Mouse (Mus musculus) Muller cell, postnatal 12 days (primary cell): ENCODE measurements around the gene Arl13b.

Experiments
- DNase-seq: peaks from one replicate; pipeline ENCODE4 v3.0.0-alpha.2; 2015; ENCODE audit errors: inconsistent ontology term

The Arl13b gene

DNA sequence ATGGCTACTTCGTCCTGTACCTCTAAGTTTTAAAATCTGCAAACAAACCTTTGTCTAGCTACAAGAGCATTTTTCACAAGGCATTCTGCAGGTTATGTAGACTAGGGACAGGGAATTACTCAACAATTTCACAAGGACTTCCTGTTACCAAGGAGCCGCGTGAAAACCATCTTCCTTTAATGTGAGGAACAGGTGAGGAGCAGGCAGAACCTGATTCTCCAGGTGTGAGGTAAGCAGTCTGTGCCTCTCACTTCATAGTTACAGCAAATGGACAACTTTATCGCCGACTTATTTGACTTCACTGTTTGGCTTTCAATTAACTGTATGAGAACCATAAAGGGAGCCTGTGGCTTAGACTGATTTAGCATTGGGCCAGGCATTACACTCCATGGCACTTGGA lies 32.3 kb downstream of the Arl13b start, which contains the start of gene Stx19:
Gene Stx19, plus strand, starts transcription at position 186 of the 400 bp plus-strand sequence.
- DNase-seq: no peak

DNA sequence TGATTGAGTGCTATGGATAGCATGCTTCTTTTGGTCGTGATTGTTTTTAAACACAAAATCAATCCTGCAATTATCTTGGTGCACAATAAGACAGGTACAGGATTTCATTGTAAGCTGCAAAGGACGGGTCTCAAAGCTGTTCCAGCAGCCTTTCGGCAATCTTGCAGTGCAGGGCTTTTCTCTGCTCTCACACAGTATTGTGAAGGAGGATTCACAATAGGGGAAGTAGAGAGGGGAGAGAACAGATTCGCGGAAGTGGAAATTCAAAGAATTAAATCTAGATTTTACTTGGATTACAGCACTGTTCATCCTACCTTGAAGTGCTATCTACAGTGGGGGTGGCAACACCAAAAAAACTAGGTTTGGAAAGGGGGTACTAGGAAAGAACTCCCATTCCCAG lies 33.0 kb downstream of the Arl13b start:
- DNase-seq: no peak

DNA sequence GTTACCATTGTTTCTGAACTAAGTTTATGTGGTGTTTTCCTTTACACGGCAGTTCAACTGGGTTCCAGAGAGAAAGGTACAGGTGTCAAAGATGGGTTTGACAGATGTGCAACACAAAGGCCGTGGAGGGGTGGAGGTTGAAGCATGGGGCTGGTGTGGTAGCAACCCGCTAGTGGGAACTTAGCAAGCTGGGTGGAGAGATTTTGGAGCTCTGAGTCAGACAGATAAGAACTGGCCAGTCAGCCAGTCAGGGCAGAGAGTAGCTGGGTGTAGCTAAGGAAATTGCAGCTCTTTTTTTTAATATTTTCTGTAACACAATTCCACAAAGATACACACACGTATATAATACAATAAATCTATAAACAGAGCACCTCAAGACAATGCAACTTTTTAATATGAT lies 36.0 kb downstream of the Arl13b start:
- DNase-seq: no peak

DNA sequence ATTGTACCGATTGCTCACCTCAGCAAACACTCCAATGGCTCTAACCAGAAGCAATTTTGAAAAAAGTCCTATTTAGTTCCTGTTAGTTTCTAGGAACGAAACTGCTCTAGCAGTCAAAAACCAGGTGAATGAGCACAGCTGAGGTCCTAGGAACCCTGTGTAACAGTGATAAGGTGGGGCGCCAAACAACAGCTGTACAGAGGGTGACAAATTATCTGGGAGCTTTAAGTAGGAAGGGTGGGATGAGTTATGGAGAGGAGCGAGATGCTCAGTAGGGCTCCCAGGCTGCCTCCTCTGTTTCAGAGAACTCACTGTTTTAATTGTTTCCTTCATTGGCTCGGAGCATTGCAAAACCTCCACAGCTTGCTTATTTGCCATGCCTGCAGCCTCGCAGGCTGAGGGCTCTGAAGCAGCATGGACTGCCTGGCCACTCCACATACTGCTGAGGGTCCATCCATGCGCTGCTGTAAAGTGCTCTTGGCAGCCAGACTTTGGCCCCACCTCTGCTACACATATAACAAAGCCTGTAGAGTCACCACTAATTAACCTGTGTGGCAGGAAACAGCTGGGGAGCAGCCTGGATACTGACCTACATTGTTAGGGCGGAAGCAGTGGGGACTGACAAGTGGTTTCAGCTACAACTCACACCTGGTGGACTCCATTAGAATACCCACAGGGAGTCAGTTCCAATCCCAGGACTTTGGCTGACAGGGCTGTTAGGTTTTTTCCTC lies 39.4 kb downstream of the Arl13b start:
- DNase-seq: peak; percentile 13

DNA sequence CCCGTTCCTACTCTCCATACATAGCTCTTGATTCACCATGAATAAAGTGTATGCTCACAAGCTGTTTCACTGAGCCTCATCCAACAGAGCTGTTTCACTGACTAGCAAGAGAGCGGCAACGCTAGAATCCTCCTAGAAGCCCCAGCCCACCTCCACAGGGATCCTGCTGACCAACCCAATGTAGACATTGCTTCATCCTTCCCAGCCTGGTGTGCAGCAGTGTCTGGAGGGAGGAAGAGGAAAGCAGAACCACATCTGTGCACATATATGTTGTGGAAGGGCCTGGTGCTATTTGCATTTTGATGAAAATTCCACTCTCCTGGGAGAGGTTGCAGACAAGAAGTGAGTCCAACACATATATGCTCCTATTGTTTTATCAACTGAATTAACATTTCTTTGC lies 42.2 kb downstream of the Arl13b start:
- no peak for DNase-seq

DNA sequence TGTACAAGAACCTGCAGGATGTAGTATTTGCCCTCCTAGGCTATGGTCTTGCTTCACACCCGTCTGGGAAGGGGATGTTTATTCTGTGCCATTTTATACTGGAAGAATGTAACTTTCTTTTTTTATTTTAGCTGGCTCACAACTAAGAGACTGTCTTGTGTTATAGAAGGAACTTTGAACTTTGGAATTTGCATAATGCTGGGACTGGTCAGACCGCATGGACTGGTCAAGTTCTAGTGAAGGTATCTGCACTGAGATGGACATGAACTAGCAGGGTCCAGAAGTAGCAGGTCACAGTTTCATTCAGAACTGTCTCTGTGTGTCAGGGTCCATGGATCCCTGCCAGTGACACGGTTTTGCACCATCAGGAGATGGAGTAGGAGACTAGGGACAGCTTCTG lies 47.0 kb downstream of the Arl13b start:
- DNase-seq: no peak

DNA sequence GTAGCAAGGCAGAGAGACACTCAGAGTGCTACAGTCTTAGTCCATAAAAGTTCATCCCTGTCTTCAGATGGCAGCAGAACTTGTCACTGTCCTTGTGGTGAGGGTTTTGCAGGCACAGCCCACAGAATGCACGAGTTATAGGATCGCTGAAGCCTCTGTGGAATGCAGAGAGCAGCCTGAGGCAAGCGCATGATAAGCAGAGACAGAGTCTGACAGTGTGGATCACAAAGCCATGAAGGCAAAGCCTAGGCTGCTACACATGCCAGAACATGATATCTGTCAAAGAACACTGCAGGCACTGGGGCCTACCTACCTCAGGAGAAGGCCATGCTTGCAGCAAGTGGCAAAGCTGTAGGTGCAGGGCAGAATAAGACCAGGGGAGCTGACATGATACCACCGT lies 47.4 kb downstream of the Arl13b start:
- no peak for DNase-seq

DNA sequence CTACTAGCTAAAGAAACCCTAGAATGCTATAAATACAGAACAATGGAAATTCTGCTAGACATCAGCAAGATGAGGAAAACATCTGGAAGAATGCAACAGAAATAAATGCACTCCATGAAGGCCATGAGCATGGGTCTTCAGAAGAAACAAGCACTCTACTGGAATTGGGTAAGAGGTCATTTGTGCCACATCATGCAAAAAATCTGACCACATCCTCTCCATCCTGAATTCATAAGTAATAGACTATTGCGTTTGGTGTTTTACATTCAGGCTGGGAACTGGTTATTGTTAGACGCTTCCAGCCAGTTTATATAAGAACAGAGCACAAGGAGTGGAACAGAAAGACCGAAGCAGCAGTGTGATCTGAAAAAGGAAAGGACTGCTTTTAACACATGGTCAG lies 48.0 kb downstream of the Arl13b start:
- no peak for DNase-seq

DNA sequence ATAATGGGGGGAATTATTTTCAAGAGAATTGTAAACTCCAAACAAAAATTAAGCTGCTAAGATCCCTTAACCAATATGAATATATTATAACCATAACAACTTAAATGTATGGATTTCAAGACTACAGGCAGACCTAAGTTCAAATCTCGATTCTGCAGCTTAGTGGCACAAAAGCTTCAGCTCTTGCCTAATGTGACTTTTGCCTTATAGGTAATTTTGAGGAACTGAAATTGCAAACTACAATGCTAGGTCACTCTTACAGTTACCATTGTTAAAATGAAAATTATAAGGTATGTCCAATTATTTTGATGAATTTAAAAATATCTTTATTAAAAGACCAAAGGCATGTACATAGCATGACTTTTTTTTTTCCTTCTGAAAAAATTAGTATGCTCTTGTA lies 50.2 kb downstream of the Arl13b start:
- no peak for DNase-seq

DNA sequence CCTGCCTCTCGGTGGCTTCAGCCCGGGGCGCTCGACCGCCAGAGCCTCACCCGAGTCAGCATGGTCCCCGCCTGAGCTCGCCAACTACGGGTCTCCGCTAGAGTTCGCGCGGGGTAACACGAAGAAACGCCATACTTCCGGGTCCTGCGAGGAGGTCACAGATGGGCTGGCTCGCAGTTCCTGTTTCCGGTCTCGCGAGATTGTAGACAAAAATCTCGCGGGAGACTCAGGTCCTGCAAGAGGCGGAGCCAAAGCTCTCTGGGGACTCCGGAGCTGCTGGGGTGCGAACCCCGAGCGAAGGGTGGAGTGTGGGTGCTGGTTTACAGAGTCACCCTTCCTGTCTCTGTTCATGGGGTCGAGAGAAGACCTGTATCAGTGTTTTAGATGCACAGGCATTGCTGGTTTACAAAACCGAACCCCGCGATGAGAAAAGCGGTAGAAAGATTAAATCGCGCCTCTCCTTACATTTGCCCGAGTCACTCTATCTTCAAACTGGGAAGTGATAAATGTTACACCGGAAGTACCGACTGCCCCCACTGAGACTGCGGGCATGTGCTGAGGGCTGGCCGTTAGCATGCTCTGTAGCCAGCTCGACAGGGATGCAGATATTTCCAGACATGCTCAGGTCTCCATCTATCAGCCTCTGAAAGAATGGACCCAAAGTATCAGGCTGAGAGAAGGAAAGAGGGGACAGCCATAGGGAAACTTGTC lies 60.1 kb downstream of the Arl13b start, which contains the start of gene Nsun3:
Gene Nsun3, minus strand, starts transcription at position 198 of the 711 bp plus-strand sequence.
- peak; percentile 94 for DNase-seq

DNA sequence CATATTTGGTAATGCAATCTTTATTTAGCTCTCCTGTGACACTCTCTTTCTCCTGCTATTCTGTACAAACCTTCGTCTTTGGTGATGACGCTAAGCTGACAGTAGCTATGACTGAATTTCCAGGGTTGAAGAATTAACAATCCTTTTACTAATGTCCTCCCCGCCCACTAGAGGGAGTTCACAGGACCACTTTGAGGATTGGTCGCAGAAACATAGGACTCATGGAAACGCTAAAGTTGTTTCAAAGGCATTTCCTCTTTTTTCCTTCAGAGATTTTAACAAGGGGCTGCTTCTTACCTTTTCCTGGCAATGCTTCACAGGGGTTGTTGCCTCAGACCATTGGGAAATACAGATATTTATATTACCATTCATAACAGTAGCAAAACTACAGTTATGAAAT lies 64.6 kb downstream of the Arl13b start:
- no peak for DNase-seq

DNA sequence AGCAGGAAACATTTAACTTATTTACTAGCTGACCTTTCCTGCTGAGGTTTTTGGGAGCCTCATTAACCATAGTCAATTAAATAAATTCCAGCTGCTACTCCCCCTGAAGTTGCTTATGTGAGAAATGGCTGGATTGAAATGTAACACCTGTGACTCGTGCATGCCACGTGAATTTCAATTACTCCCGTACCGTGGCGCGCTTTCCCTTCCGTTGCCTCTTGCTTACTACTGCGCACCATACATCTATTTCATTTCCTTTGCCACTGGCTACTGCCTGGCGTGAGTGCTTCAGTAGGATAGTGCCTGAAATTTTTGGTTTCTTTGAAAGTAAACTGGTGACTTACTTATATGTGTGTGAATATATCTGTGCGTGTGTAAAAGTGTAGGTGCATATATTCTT lies 68.6 kb downstream of the Arl13b start:
- no peak for DNase-seq

DNA sequence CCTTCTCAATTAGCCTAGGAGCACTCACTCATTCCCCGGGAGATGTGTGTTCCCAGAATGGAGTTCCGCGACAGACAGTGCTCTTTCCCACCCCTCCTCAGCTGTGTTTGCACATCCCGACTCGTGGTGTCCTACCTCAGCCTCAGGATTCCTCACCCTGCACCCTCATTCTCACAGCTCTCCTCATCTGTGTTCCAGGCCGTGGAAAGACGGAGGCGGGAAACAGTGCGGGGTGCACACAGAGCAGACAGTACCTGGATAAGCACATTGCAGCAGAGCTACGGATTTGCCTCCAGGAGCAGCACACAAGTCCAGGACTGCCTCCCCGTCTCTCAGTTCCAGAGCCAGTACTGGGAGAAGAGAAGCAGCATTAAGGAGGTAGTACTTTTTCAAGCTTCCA lies 70.8 kb downstream of the Arl13b start:
- DNase-seq: no peak

DNA sequence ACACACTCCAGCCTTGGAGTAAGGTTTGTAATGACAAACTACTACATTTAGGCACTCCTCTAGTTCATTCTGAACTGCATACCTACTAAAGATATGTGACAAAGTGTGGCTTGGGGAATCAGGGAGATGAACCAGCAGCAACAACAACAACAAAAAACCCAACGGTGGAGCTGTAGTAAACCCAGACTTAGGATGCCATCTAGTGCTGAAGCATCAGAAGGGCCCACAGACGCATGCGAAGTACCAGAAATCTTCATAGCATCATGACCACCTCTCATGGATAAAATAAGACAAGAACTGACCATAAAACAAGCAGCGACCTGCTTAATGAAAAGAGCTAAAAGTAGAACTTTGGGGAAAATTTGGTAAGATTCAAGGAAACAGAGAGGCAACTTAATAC lies 73.4 kb downstream of the Arl13b start:
- no peak for DNase-seq

DNA sequence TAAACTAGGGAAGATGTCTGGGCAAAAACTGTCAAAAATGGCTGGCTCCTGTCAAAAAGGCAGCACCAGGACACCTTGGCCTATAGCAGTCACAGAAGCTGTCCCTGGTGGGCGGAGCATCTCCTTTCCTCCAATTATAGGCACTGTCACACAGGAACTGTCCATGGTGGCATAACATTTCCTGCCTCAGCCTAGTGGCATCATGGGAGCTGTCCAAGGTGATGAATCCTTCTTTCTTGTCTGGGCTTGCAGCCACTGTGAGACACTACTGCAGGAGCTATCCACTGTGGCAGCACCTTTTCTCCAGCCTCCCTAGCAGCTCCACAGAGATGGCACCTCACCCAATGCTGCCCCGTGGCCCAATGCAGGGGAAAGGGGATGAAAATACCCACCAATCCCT lies 88.5 kb downstream of the Arl13b start:
- peak; percentile 25 for DNase-seq

DNA sequence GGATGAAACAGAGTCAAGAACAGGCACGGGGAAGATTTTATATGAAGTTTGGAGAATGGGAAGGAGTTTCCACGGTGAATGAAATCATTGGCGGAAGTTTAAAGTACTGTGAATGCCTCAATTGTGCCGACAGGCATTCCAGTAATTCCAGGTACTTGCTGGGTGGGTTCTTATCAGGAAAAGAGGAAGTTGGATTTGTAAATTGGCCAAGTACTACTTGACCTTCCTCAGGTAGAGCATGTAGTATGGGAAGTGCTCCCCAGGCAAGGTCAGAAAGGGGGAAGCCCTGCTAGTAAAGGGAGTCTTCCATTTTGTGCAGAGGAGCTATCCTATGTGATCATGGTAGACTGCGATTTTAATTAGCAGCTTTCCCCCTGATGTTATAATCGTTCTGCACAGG lies 91.5 kb downstream of the Arl13b start:
- DNase-seq: no peak

DNA sequence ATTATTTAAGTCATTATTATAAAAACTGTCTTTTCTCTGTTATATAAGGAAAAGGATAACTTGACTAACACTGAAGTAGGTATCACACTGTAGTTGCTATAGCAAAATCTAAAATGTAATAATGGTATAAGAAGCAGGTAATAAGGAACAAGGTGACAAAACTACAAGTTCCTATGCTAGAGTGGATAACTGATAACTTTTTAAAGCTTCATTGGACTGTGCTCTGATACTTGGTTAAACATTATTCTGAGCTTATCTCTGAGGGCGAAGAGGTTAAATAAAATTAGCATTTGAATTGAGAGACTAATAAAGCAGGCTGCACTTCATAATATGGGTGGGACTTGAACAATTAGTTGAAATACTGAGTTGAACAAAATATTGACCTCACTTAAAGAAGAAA lies 93.2 kb downstream of the Arl13b start:
- DNase-seq: no peak

DNA sequence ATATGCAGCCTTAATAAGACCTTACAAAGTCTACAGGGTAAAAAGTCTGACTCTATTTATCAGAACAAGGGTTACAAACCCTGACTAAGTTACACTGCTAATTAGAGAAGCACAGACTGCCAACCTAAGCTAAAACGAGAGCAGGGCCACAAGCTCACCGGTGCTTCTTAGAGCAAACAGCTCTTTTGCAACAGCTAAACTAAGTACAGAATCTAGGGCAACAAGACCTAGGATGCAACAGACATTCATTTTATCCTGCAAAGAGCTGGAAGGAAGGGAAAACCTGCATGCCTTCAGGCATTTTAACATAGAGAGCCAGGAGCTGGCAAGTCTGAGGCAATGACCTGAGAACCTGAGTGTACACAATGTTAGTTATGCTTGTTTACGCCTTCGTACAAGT lies 93.8 kb downstream of the Arl13b start:
- DNase-seq: no peak

DNA sequence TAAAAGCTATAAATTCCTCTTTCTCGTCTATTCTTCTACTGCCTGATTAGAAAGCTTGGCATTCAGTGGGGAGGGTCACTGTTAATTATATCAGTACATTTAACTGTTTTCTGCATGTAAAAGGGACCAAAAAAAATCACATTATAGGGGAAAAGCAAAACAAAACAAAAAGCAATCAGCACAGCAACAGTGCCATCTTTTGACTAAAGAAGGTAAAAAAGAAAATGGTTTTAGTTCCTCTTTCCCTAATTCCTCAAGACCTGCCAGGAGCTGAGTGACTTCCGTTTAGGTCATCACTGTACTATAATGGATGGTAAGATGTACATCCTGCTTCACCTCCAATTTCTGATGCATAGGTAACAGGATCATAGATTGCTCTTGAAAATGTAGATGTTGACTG lies 101.0 kb downstream of the Arl13b start:
- peak; percentile 21 for DNase-seq
